Mouse (Mus musculus) bone marrow macrophage, adult 2 months (primary cell): ENCODE measurements at regions not wholly inside any gene's neighbourhood (a gene's known extent, or its start where the extent isn't known, plus 50 kb on each side); places are given as distances from the start of the nearest gene placed in this dataset.

Source experiments
- CTCF ChIP-seq: IDR thresholded peaks from 2 replicates; pipeline ENCODE4 v1.5.1; 2012; ENCODE audit warnings: low read depth, mild to moderate bottlenecking, low read length, moderate library complexity
- POLR2A ChIP-seq: IDR thresholded peaks from 2 replicates; pipeline ENCODE4 v1.6.1; 2012; ENCODE audit warnings: mild to moderate bottlenecking, low read depth, low read length, borderline replicate concordance

- no peak for TF ChIP-seq CTCF
- no peak for TF ChIP-seq POLR2A
These were observed 75.7 kb downstream of the Ephb3 start for GRCm38 (mm10) chr16:21280200-21280627.
